Mouse (Mus musculus) liver, embryonic 15.5 days (tissue): ENCODE measurements around the gene Pitpnm3. TPM values are rescaled to one million over a fixed set of nuclear protein-coding genes. Genes with fewer than 3 reads are reported as not detected.

Experiments used
- ATAC-seq: fragments of 200-750 bp; cut with Nextera tagmentation; 2 replicates; pipeline ENCODE4 v1.8.0; 2017; ENCODE audit warnings: moderate number of reproducible peaks, mild to moderate bottlenecking, moderate library complexity; ENCODE audit not compliant: insufficient read depth
- H3K27ac ChIP-seq: fragments of 300-500 bp; sonication (generic); replicated peaks from 2 replicates; pipeline ENCODE4 v1.5.1; 2015; ENCODE audit warnings: mild to moderate bottlenecking, inconsistent platforms
- H3K27me3 ChIP-seq: fragments of 300-500 bp; sonication (generic); 2 replicates; pipeline ENCODE4 v1.6.1; 2015; ENCODE audit warnings: mild to moderate bottlenecking, inconsistent platforms
- H3K36me3 ChIP-seq: fragments of 300-500 bp; sonication (generic); replicated peaks from 2 replicates; pipeline ENCODE4 v1.6.1; 2015; ENCODE audit warnings: moderate library complexity, mild to moderate bottlenecking, inconsistent platforms
- H3K4me1 ChIP-seq: fragments of 300-500 bp; sonication (generic); replicated peaks from 2 replicates; pipeline ENCODE4 v1.6.1; 2015; ENCODE audit warnings: inconsistent platforms
- H3K4me2 ChIP-seq: fragments of 300-500 bp; sonication (generic); 2 replicates; pipeline ENCODE4 v1.6.1; 2015; ENCODE audit warnings: moderate library complexity, mild to moderate bottlenecking, inconsistent platforms
- H3K4me3 ChIP-seq: fragments of 300-500 bp; sonication (generic); replicated peaks from 2 replicates; pipeline ENCODE4 v1.5.1; 2015; ENCODE audit warnings: mild to moderate bottlenecking, inconsistent platforms
- H3K9ac ChIP-seq: fragments of 300-500 bp; sonication (generic); 2 replicates; pipeline ENCODE4 v1.6.1; 2015; ENCODE audit warnings: moderate library complexity, mild to moderate bottlenecking, inconsistent platforms
- H3K9me3 ChIP-seq: fragments of 300-500 bp; sonication (generic); replicated peaks from 2 replicates; pipeline ENCODE4 v1.6.1; 2016; ENCODE audit warnings: inconsistent platforms
- WGBS: fragments of 180-500 bp; shearing (Covaris S2); methylation state at CpG from one replicate; pipeline ENCODE4 v1.1.7; 2015; ENCODE audit warnings: mixed read lengths; ENCODE audit not compliant: insufficient replicate concordance; 5-methylcytosine and 5-hydroxymethylcytosine counted together
- polyA plus RNA-seq: library from polyadenylated mRNA; unstranded; fragments of >200 nt; fragmentation: Nextera tagmentation; extraction: Ambion mirVana; gene quantifications from 2 replicates; pipeline ENCODE4 v1.2.1, GENCODE M21; 2015

Gene Pitpnm3
- polyA plus RNA-seq, 1 experiment from 2014 or later: not detected

DNA sequence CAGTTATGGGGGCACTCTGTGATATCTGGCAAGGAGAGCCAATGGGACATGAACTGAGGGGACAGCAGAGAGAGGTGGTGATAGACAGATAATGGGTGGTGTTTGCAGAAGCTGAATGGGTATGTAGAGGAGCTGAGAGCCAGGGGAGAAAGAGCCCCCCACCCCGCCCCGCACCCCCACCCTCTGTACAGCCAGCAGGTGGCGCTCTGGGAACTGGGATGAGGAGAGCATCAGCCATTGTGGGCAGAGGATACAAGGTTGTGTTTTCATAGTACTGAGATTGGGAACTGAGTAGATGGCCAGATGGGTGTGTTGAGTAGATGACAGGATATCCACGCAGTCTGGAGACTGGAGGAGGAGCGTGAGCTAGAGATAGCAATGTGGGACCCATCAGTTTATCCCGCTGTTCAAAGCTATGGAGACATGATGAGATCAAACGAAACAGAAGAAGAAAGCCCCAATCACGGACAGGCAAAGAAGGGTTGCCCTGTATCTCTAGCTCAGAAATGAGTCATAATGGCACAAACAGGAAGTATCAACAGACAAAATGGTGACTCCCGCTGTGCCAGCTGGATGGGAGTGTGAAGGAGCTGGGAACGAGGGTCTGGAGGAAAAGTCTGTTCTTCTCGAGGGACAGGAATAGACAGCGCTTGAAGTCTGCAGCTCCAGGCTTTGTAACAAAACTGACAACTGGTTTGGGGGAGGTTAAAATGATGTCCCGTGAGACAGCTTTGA is 118.9 kb downstream of the Pitpnm3 start:
- WGBS: 61% methylated on average over 13 of the region's 13 CpGs
- H3K9ac ChIP-seq: no peak overlapping the region
- no peak for ATAC-seq

DNA sequence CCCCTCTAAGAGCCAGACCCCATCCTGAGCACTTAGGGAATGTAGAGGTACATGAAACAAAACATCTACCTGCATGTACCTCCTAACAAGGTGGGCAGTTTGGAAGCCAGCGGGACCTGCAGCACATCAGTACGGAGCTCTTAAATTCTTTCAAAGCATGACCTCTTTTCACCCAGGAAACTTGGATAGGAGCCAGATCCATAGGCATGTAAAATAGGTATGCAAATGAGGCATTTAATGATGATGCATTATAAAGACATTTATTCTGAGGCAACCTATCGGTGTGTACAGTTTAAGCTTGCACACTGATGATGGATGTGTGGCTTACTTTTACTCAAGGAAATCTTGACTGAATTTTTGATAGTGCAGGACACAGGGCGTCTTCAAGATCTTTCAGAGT is 120.9 kb downstream of the Pitpnm3 start:
- Histone ChIP-seq H3K27ac (no peak overlapping the region), H3K9me3 (no peaks in the 10 kb centered on the region), H3K9ac (no peak overlapping the region), H3K4me2 (no peak overlapping the region), H3K4me1 (peaks cover 2% of the 10 kb centered on the region; the same call in 1 of the 2 replicates), H3K27me3 (no peaks in the 10 kb centered on the region), H3K36me3 (no peaks in the 10 kb centered on the region), H3K4me3 (no peak overlapping the region)
- ATAC-seq: no peak
- 69% methylated on average over 4 of the region's 4 CpGs for WGBS

More for the DNA sequence above, 118.9 kb downstream of the Pitpnm3 start:
- Histone ChIP-seq H3K9me3 (no peaks in the 10 kb centered on the region), H3K4me3 (no peak overlapping the region), H3K4me1 (no peaks in the 10 kb centered on the region; the same call in 1 of the 2 replicates), H3K4me2 (no peak overlapping the region), H3K36me3 (no peaks in the 10 kb centered on the region), H3K27me3 (no peaks in the 10 kb centered on the region), H3K27ac (no peak overlapping the region)

- Histone ChIP-seq H3K9me3 (no peaks in the 10 kb centered on the region), H3K27ac (no peak overlapping the region), H3K27me3 (no peaks in the 10 kb centered on the region), H3K4me3 (no peak overlapping the region), H3K4me1 (peaks cover 2% of the 10 kb centered on the region; the same call in 1 of the 2 replicates), H3K36me3 (no peaks in the 10 kb centered on the region), H3K9ac (no peak overlapping the region), H3K4me2 (no peak overlapping the region)
- WGBS: 46% methylated on average over 1 of the region's 1 CpGs
- no peak for ATAC-seq
Observed at GRCm38 (mm10) chr11:72011955-72012354, 123.6 kb downstream of the Pitpnm3 start.

DNA sequence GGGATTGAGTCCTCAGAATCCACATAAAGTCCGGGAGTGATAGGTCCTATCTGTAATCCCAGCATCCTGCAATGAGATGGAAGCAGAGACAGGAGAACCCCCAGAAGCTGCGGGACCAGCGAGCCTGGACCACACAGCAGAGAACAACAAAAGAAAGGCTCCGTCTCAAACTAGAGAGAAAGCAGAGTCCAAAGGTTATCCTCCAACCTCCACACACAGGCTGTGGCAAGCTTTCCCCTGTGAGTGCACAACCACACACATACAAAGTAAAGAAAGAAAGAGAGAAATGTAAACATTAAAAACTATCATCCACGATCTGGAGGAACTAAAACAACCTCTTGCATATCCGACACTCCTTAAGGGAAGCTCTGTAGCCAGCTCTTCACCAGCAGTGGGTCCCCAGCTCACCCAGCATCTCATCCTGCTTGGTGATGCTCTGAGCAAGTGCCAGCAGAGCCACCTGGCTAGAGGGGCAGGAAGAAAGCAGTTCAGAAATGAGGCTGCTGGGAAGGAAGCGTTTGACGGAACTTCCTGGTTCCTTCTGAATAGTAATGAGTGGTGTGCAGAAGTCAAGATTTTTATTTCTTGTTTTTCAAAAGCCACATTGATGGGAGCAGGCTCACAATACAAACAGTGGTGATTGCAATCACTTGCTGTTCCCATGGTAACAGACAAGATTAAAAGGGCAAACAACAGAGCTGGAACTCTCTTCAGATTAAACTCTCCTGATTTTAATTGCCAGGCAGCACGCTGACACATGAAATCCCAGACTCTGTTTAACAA is 124.4 kb downstream of the Pitpnm3 start:
- Histone ChIP-seq H3K27ac (no peak overlapping the region), H3K27me3 (no peaks in the 10 kb centered on the region), H3K36me3 (no peaks in the 10 kb centered on the region), H3K9me3 (no peaks in the 10 kb centered on the region), H3K4me2 (no peak overlapping the region), H3K4me3 (no peak overlapping the region), H3K4me1 (peaks cover 2% of the 10 kb centered on the region; the same call in 1 of the 2 replicates), H3K9ac (no peak overlapping the region)
- no peak for ATAC-seq
- 33% methylated on average over 9 of the region's 9 CpGs for WGBS

DNA sequence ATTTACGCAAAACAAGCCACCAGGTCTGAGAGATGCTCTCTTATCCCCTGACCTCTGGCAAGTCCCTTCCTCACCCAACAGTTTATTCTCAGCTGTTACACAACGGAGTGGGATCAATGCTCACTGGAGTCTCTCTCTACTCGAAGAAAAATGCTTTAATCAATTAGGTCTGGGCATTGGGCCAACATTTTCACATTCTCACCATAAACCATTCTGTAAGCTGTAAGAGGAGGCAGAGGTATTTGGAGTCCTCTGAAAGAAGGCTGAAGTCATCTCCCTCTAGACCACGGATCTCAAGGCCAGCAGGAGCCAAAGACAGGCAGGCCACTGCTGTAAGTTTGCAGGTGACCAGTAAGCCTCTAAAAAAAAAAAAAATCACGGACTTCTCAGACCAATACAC is 125.2 kb downstream of the Pitpnm3 start:
- ATAC-seq: no peak
- 44% methylated on average over 5 of the region's 5 CpGs for WGBS
- Histone ChIP-seq H3K9ac (no peak overlapping the region), H3K4me2 (no peak overlapping the region), H3K9me3 (no peaks in the 10 kb centered on the region), H3K36me3 (no peaks in the 10 kb centered on the region), H3K27ac (no peak overlapping the region), H3K4me3 (no peak overlapping the region), H3K27me3 (no peaks in the 10 kb centered on the region), H3K4me1 (peaks cover 2% of the 10 kb centered on the region; the same call in 1 of the 2 replicates)

DNA sequence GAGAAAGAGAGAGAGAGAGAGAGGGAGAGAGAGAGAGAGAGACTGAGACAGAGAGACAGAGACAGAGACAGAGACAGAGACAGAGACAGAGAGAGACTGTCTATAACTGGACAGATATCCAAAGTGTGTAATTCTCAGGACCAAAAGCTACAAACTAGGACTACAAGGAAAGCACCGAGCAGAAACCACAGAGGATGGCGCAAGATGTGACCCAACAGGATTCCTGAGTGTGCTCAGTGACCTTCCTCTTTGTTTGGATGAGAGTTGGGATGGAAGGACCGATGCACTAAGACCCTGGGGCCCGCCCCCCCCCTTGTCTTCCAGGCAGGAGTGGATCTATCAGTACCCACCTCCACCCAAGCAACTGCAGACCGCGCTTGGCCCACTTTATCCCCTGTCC is 130.0 kb downstream of the Pitpnm3 start:
- Histone ChIP-seq H3K27ac (no peak overlapping the region), H3K36me3 (no peaks in the 10 kb centered on the region), H3K4me2 (no peak overlapping the region), H3K9me3 (no peaks in the 10 kb centered on the region), H3K27me3 (no peaks in the 10 kb centered on the region), H3K4me1 (no peaks in the 10 kb centered on the region), H3K4me3 (no peak overlapping the region), H3K9ac (no peak overlapping the region)
- ATAC-seq: no peak
- 70% methylated on average over 6 of the region's 6 CpGs for WGBS

DNA sequence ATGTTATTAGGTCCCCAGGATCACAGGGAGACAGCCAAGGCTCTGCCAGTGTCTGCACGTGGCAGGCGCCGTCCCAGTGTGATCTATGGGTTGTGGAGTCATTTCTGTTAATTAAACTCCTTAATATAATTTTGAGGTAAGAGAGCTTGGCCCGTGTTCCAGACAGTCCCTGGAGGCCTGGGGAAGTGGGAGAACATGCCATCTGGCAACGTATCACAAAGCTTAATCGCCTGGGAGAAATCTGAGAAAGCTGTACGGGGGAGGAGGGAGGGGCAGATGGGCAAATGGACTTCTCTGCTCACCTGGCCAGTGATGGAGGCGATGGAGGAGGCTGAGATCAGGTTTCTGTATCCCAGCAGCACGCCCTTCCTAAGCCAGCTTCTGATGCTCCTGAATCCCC is 132.4 kb downstream of the Pitpnm3 start:
- ATAC-seq: no peak
- WGBS: 68% methylated on average over 9 of the region's 9 CpGs
- H3K9me3 ChIP-seq: no peaks in the 10 kb centered on the region
- H3K4me1 ChIP-seq: no peaks in the 10 kb centered on the region
- H3K4me3 ChIP-seq: no peak overlapping the region
- H3K9ac ChIP-seq: no peak overlapping the region
- H3K36me3 ChIP-seq: no peaks in the 10 kb centered on the region
- no peak overlapping the region for H3K27ac ChIP-seq
- no peaks in the 10 kb centered on the region for H3K27me3 ChIP-seq
- H3K4me2 ChIP-seq: no peak overlapping the region

GRCm38 (mm10) chr11:72002138-72002853 is 133.3 kb downstream of the Pitpnm3 start:
- Histone ChIP-seq H3K4me2 (no peak overlapping the region), H3K27me3 (peaks cover 2% of the 10 kb centered on the region; the same call in 1 of the 2 replicates), H3K27ac (no peak overlapping the region), H3K4me3 (no peak overlapping the region), H3K4me1 (no peaks in the 10 kb centered on the region), H3K9me3 (no peaks in the 10 kb centered on the region), H3K36me3 (no peaks in the 10 kb centered on the region), H3K9ac (no peak overlapping the region)
- 31% methylated on average over 13 of the region's 13 CpGs for WGBS
- ATAC-seq: no peak

- ATAC-seq: no peak
Observed at GRCm38 (mm10) chr11:72000194-72000593, 135.4 kb downstream of the Pitpnm3 start.

More at GRCm38 (mm10) chr11:72000194-72000593, 135.4 kb downstream of the Pitpnm3 start:
- H3K27me3 ChIP-seq: peaks cover 7% of the 10 kb centered on the region; the same call in 1 of the 2 replicates
- no peak overlapping the region for H3K27ac ChIP-seq
- H3K4me3 ChIP-seq: no peak overlapping the region
- H3K4me1 ChIP-seq: 0 out of 2 replicates have a peak, but pooled peaks cover 3% of the 10 kb centered on the region
- H3K36me3 ChIP-seq: no peaks in the 10 kb centered on the region
- WGBS: 62% methylated on average over 6 of the region's 6 CpGs
- no peak overlapping the region for H3K9ac ChIP-seq
- no peaks in the 10 kb centered on the region for H3K9me3 ChIP-seq
- no peak overlapping the region for H3K4me2 ChIP-seq
